Mouse (Mus musculus): Measurements from ENCODE around the gene Fcho1.
A peak's percentile ranks its signal among the peaks of the same experiment; 100 is the strongest.

The Fcho1 gene

DNA sequence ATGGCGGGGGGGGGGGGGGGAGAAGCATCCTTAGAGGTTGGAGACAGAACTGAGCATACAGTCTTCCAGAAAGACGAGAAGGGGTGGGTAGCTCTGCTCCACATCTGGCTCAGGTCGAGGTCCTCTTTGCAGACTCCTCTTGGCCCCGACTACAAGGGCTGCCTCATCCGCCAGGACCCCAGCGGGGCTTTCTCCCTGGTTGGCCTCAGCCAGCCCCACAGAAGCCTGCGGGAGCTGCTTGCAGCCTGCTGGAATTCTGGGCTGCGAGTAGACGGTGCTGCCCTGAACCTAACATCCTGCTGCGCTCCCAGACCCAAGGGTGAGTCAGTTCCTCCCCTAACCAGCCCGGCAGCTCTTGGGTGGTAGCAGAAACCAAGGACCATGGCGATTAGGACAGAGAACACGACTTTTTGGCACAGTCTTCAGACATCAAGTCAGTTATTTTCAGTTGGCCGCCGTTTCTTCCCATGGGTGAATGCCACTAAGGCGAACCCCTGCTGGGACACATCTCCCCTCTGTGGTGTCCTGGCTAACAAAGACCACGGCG lies 44.1 kb downstream of the Fcho1 start:
- DNase-seq, result peak; percentile 38 to 43

DNA sequence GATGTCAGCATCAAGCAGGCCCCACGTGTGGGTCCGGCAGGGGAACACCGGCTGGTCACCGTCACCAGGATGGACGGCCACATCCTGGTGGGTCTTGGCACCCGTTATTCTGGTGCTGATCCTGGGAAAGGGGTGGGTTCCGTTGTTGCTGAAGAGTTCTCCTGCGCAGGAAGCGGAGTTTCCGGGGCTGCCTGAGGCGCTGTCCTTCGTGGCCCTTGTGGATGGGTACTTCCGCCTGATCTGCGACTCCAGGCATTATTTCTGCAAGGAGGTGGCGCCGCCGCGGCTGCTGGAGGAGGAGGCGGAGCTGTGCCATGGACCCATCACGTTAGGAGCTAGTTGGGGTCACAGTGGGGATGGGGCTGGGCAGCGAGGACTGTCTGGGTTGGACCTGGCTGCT lies 45.0 kb downstream of the Fcho1 start:
- DNase-seq, result peak; percentile 25 to 40

DNA sequence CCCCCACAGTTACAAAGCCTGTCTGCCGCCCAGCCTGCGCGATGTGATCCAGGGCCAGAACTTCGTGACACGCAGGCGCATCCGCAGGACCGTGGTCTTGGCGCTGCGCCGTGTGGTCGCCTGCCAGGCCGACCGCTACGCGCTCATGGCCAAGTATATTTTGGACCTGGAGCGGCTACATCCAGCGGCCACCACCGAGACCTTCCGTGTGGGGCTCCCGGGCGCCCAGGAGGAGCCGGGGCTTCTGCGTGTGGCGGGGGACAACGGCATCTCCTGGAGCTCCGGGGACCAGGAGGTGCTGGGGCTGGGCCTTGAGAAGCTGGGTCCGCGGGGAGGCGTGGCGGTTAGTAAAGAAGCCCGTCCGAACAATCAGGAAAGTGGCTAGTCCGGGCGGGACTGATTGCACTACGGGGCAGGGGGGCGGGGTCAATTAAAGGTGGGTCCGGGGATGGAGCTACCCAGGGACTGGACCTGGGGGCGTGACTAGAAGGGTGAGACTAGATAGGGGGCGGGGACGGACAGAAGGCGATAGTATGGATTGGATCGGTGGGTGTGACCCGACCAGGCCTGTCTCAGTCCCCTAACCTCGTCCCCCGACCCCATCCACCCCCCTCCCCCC lies 45.9 kb downstream of the Fcho1 start:
- peak; percentile 81 to 83 for DNase-seq

DNA sequence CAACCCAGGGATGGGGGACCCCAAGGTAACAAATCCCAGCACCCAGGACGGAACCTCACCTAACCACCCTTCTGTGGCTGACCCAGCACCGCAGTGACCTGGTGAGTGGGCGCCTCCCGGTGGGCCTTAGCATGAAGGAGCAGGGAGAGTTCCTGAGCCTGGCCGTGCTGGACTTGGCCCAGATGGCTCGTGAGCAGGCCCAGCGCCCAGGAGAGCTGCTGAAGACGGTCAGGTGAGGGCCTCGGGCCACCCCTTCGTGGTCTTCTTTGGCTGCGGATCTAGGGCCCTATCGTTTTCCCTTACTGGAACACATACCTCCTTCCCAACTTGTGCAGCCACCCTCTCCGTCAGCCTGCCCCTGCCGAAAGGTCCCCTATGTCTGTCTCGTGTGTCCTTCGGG lies 46.4 kb downstream of the Fcho1 start:
- peak; percentile 51 to 54 for DNase-seq

DNA sequence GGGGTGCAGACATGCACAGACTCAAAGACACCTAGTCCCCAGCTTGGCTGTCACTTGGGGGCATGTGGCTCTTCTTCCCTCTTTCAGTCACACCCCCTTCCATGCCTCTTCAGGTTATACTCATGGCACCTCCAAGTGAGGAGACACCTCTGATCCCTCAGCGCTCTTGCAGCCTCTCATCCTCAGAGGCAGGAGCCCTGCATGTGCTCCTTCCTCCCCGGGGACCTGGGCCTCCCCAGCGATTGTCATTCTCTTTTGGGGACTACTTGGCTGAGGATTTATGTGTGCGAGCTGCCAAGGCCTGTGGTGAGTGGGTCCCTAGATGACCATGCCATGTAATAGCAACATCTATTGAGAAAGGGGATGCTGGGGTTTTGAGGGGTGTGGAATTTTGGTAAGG lies 47.3 kb downstream of the Fcho1 start:
- no peak for DNase-seq

DNA sequence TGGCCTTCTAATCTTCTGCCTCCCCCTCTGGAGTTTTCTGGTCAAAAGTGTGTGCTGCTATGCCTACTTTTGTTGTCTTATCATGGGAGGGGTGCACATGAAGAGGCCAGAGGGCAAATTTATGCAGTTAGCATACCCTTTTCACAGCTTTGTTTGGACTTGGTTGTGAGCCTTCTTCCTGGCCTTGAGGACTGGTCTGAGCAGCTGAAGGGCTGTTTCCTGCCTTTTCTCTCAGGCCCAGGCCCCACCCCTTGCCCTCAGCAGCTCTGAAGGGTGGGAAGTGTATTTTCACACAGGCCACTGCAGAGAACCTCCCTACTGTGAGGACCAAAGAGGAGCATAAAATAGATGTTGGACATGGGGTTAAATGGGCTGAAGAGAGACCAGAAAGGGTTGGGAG lies 48.0 kb downstream of the Fcho1 start:
- DNase-seq, result no peak

DNA sequence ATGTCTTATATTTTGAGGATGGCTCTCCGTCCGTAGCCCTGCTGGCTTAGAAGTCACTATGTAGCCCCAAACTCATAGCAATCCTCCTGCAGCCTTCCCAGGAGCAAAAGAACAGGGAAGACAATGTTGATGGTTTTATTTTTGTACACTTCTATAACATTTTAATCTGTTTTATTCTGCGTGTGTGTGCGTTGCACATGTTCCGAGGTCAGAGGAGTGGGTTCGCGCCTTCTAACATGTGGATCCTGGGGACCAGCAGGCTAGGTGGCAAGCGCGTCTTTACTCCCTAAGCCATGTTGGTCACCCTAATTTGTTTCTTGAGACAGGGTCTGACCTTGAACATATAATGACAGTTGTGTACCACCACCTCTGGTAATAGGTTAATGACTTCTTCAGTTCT lies 48.7 kb downstream of the Fcho1 start:
- no peak for DNase-seq

DNA sequence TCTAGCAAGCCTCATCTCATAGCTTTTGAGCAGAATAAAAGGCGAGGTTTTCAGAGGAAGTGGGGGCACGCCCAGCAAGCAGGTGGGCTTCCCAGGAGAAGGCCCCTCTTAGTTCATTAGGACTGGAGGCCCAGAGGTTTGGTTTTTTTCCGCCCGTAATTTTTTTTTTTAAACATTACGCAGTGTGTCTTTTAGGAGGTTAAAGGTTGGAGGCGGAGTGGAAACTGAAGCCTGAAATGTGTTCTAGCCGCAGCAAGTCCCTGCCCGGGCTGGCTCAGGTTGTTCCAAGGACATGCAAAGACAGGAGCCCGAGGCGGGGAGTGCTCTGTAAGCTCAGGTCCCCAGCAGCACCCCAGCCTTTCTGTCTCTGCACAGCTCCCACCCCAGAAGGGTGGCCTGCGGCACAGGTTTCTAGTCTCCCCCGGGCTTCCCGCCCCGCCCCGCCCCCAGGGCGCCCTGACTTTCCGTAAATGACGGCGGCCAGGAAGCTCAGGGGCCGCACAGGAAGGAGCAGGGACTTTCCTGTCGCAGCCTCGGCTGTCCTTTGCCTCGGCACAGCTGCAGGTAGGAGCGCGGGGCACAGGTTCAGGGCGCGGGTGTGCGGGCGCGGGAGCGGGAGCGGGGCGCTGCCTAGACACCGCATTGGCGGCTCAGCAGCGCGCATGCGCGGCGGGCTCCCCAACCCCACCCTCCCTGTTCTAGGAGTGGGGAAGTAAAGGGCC lies 49.3 kb downstream of the Fcho1 start, which contains the start of gene Jak3:
Jak3 (plus strand) TSS at position 277 of the 722 bp plus-strand sequence.
- peak; percentile 72 to 78 for DNase-seq

DNA sequence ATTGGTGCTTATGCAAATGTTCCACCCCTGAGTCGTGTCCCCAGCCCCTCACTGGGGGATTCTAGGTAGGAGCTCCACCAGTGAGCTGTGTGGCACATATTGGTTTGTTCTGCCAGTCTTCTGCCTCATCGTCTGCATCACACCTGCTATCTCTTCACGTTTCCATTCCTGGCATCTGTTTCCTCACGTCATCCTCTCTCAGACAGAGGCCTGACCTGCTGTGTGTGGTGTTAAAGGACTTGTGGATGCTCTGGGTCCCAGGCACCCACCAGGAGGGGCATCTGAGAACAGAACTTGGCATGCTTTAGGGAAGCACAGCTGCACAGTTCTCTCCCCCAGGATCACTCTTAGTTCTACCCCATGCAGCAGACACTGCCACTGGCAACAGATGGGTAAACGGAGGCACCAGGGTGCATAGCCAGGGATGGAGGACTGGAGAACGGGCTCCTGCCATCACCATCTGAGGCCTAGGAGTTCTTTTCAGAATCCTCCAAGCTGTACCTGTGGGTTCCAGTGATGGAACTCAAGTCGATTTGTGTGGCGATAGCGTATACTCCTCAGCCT lies 50.0 kb downstream of the Fcho1 start:
- no peak for DNase-seq

DNA sequence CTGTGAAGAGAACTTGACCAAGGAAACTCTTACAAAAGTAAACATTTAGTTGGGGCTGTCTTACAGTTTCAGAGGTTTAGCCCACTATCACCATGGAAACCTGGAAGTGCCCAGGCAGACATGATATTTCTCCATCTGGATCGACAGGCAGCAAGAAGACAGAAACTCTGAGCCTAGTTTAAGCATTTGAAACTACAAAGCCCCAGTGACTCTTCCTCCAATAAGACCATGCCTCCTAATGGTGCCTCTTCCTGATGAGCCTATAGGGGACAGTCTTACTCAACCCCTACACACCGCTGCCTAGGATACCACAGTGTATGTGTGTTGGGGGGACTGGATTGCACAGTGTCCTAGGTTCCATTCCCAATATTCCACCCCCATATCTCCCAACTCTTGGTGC lies 51.4 kb downstream of the Fcho1 start:
- no peak for DNase-seq

DNA sequence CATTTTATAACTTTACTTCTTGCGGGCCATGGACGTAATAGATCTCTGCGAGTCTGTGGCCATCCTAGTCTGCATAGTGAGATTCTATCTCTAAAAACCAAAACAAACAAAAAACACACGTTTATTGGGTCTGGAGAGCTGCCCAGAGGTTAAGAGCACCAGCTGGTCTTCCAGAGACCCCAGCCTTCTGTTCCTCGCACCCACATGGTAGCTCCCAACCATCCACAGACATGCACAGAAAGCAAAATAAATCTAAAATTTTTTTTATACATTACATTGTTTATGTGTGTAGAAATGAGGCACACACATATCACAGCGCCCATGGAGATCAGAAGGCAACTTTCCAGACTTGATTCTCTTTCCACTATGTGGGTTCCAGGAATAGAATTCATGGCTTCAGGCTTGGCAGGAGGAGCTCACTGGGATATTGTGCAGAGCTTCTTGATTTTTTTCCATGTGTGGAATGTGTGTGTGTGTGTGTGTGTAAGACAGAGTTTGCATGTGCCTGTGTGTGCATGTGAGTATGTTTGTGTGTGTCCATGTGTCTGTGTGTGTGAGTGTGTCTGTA lies 53.3 kb downstream of the Fcho1 start:
- DNase-seq, result peak; percentile 54 to 72

DNA sequence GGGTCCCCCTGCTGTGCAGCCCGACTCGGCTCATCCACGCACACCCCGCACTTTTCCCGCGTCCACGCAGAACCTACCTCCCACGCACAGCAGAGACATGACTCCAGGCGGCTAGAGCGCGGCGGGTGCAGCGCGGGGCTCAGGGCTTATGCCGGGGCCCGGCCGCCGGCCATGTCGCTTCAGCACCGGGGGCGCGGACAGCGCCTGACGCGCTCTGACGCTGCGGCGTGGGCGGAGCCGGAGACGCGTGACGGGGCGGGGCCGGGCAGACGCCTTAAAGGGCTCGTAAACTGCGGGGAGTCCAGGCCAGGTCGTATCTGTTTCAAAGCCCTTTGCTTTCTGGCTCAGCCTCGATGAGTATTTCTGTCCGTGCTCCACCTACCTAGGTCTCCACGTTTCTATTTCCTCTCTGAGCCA lies 54.0 kb downstream of the Fcho1 start, which contains the start of gene Unc13a:
Unc13a (minus strand) TSS at position 209 of the 417 bp plus-strand sequence.
- DNase-seq, result peak; percentile 99

DNA sequence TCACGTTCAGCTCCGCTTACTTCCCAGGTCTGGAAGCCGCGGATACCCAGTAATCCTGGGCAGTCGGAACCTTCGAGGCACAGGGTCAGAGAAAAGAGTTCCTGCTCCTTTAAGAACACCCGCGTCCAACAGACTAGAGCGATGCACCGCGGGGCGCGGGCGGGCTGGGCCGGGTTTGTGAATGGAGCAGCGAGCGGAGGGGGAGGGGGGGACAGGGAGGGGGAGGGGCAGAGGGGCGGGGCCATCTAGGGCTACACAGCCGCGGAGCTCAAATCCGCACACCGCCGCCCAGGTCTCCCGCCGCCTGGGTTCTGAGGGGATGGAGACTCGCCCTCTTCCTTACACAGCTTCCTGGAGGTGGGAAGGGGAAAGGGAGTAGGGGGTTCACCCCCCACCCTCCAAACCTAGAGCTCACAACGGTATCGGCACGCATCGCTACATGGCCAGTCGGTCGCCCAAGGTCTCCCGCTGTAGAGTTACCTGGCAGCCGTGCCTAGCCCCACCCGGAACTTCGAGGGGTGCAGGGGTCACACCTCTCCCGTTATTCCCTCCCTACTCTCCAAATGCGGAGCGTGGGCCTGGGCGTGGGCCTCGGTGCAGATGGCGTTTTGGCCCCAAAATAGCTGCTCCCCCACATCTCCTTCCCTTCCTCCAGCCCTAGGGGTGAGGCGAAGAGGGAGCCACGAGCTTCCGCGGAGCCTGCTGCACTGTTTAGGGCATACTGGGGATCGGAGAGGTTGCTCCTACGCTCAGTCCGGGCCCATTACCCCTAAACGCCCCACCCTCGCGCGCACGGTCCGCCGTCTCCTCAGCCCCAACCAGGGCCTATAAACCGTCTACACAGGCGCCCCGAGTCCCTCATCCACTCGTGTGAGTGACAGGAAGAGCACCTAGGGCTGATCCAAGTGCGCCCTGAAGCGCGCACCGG lies 54.6 kb downstream of the Fcho1 start:
- DNase-seq, result peak; percentile 94 to 95

DNA sequence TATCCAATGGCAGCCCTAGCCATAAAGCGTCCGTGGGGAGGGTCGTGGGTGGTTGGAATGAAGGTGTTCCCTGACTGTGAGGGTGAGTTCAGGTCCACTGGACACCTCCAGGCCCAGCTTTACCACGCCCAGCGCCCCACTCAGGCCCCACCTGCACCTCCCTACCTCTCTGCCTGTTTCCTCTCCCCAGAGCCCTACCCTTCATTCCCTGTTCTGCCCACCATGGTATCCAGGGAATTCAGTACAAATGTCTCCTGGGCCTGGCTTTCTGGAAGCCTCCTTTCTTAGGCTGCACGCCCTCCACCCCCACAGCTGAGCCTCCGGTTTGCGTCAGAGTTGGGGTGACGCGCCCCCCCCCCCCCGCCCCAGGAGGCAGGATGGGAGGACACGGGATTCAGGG lies 55.3 kb downstream of the Fcho1 start:
- DNase-seq, result peak in 1 of 2 experiments; percentile 54

DNA sequence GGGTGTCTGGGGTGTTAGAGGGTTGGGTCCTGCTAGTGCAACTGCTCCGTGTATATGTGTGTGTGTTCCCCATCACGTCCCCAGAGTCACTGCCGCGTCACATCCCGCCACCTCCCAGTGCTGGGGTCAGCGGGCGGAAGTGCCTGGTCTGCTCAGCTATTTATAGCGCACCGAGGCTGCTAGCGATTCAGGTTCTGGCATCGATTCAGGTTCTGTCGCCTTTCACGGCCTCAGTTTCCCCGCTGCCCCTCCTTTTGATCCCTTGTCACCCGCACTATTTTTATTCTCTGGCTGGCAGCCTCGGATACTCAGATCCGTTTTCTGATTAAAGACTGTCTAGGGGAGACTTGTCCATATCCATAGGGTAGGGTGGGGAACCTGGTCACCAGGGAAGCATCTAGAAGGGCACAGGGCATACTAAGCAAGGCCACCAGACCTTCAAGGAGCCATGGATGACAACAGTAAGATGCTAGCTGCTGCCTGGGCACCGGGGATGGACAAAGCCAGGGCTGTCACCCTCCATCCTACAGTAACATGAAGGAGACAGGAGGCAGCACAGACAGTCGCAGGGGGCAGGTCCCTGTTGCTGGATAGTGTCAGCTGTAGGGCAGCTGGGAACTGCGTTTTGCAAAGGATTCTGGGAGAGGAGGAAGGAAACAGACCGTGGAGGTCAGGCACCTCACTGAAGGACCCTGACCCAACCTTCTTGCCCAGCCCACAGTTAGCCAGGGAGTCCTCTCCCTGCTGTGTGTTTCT lies 57.1 kb downstream of the Fcho1 start:
- peak; percentile 60 to 68 for DNase-seq

DNA sequence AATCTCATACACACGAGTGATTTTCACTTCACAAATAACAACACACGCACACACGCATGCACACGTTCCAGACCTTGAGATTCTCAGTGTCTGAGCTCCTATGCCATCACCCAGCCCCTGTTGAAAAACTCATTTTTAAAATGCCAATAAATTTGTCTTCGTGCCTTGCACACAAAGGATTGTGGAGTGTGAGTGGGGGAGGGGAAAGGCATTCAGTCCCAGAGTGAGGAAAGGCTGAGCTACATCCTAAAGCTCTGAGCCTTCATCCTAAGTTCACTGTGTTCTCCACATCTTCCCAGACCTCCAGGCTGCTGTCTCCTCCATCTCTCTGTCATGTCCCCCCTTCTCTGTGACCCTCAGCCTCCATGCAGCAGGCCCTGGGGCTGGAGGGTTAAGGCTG lies 58.3 kb downstream of the Fcho1 start:
- DNase-seq, result peak; percentile 42 to 54

DNA sequence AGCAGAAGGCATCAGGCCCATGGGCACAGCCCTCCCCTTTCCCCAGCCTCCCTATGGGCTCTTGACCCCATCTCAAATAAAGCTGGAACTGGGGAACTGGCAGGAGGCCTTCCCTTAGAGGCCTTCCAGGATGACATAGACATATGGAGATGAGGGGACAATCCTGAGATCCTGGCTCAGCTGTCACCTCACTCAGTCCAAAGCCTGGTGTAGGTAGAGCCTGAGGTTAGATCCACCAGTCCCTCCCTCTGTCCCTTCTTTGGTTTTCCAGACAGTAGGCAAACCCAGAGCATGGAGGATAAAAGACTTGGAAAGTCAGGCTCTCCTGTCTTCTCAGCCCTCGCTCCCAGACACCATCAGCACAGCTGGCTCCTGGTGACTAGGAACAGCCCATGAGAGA lies 58.7 kb downstream of the Fcho1 start:
- DNase-seq, result peak in 1 of 2 experiments; percentile 44

DNA sequence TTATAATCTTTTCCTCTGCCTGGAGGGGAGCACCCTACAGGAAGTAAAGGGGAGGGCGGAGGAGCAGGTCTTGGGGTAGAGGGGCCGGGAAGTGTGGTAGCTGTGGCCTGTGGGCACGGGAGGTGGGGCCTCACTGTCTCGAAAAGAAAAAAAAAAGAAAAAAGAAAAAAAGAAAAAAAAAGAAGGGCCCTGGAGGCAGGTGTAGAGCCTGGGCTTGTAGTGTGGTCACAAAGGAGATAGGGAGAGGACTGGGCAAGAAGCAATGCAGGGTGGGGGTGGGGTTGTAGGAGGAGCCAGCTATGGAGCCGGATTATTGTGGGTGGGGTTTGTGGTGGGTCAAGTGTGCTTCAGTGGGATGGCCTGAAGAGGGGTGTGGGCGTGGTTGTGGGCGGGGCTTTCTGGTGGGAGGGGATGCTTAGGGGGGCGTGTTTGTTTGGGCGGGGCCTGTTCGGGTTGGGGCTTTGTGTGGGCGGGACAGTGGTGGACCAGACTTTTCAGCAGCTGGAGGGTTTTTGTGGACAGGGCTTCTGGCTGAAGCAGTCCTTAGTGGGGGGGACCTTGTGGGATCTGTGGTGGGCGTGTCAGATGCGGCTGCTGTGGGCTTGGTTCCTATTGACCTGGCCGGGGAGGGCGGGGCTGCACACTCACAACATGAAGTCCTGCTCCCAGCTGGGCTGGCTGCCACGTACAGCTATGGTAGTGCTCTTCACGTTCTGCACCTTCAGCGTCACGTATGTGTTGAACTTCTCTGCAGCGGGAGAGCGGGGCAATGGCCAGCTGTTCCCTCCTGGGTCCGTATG lies 60.0 kb downstream of the Fcho1 start:
- DNase-seq, result peak; percentile 72 to 73

DNA sequence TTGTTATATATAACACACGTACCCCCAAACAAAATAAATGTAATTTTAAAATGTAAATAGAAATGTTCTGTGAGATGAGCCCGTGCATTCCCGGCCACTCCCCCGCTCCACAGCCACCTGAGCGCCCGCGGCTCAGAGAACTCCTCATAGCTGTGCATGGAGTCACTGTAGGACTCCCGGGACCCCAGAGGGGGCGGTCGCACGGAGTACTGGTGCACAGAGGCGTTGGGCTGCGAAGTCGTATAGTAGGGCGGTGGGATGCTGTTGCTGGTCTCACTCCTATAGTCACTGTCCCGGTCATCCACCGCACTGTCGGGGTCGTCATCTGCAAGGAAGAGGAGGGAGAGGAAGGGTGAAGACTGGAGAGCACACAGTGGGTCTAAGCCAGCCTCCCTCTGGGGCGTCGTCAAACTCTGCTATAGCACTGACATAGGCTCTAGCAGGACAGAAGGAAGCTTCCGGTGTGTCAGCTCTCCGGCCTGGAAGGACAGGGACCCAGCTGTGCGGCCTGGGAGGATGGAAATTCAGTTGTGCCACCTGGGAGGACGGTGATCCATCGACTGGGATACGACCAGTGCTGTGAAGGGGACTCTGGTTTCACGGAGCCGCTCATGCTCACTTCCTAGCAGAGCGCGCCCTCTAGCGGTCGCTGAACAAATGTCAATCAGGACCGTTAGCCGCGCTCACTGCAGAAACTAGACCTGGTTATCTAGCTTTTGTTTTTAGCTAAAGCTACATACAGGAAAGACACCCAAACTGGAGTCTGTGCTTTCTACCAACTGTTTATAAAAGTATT lies 65.0 kb downstream of the Fcho1 start:
- DNase-seq, result peak; percentile 95 to 96

DNA sequence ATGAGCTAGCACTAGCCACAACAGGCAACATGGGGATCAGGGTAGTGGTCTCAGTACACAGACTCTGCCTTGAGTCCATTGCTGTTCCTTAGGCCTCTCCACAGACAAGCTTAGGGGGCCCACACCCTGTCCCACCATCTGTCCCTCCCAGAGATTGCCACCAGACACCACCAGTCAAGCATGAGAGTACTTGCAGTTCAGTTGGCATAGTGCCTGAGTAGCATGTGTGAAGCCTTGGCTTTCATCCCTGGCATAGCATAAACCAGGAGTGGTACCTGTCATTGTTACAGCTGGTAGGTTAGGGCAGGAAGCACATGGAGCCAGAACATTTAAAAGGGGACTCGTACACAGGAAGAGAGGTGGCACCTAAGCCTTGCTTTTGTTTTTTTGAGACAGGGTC lies 65.8 kb downstream of the Fcho1 start:
- peak; percentile 92 to 93 for DNase-seq

Measured in cerebellum, postnatal 10 days (tissue).